Mouse (Mus musculus): ENCODE results near the gene Bri3.
A peak's percentile ranks its signal among the peaks of the same experiment; 100 is the strongest.
"Not testable (repeated sequence)": the region's sequence is repeated elsewhere in the genome, so short reads cannot be mapped to it uniquely, and the experiment has no call there.

Bri3 gene

DNA sequence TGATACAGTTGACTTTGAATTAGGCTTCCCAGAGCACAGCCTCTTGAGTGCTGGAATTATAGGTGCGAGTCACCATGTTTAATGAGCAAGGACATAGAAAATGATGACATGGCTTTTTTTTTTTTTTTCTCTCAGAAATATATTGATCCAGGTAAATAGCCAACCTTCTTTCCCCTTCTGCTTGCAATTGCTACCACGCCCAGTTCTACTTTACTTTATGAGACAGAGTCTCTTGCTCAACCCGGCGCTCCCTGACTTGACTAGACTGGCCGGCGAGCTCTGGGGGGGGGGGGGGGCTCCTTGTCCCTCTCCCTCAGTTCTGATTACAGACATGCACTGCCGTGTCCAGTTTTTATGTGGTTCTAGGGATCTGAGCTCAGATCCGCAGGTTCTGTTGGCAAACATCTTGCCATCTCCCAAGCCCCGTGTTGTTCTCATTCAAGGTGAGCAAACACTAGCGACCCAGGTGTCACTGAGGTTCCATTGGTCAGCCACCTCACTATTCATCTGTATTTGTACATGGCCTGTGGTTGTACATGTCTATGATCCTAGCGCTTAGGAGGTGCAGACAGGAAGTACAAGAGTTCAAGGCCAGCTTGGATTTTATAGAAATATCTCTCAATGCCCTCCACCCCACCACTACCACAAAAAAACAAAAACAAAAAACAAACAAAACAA, 120.6 kb downstream of the Bri3 start:
- no peak for DNase-seq

DNA sequence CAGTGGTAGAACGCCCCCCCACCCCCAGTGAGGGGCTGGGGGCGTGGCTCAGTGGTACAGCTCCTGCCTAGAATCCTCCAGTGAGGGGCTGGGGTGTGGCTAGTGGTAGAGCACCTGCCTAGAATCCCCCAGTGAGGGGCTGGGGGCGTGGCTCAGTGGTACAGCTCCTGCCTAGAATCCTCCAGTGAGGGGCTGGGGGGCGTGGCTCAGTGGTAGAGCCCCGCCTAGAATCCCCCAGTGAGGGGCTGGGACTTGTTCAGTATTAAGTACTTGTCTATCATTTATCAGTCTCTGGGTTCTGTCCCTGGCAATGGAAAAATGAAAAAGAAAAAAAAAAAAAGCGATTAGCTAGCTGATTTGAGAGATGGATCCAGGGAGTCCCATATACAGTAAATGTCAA, 122.3 kb downstream of the Bri3 start:
- DNase-seq = not testable (repeated sequence)

DNA sequence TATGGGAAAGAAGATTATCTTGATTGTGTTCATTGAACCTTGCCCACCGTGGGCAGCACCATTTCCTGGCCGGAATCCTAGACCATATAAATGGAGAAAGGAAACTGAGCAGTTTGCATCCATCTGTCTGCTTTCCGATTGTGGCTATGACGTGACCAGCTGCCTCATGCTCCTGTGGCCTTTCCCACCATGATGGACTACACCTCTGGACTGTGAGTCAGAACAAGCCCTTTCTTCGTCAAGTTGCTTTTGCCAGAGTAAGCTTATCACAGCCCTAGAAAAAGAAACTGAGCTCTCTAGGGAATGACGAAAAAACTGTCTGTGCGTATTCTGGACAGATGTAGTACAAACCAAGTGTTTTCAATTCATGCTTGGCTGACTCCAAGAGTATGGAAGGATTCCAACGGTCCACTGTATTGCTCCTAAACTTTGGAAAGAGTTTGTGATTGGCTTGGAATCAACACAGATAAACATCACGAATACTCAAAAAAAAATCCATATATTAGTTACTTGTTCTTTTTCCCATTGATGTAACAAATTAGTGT, 124.5 kb downstream of the Bri3 start:
- DNase-seq = no peak

DNA sequence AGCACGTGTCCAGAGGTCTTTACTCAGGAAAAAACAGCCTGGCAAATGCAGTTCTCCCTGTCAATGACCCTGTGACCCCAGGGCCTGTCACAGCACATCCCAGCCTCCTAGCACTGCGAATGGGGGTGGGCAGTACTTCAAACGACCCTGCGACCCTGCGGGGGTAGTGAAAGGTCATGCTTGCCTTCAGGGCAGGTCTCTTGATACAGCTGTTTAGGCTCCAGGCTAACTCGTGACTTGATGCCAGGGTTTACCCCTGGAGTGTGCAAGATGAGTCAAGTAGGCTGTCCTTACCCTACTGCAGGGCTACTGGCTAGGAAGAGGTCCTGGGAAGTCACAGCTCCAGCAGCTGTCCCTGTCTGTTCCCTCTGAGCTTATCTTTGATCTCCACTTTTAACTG, 126.7 kb downstream of the Bri3 start:
- DNase-seq = no peak

DNA sequence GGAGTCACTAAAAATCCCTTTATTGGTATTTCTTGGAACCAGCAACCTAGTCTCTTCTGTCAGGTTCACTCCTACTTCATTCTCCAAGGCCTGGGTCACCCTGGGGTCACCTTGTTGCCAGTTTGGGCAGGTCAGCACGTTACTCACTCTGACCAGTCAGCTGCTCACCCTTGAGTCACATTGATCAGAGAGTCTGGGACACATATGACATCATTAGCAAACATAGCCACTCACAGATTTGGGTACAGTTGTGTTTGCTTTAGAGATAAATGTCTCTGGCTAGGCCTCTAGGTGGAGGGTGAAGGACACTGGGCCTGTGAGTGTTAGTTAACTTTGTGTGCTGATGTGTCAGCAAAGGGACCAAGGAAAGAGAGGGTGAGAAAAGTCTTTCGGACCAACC, 127.9 kb downstream of the Bri3 start:
- DNase-seq = no peak

DNA sequence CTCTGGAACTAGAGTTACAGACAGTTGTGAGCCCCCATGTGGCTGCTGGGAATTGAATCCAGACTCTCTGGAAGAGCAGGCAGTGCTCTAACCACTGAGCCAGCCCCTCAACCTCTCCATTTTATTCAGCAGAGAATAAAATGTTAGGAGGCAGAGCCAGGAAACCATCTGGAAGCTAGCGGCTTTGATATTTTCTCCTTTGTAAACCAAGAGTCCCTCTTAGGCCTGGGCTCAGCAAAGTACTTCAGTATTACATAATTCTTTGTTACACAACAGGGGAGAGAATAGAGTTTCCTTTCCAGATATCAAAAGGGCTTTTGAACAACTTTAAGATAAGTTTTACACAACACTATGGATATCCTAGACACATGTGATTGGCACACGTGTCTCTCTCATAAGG, 128.6 kb downstream of the Bri3 start:
- no peak for DNase-seq

DNA sequence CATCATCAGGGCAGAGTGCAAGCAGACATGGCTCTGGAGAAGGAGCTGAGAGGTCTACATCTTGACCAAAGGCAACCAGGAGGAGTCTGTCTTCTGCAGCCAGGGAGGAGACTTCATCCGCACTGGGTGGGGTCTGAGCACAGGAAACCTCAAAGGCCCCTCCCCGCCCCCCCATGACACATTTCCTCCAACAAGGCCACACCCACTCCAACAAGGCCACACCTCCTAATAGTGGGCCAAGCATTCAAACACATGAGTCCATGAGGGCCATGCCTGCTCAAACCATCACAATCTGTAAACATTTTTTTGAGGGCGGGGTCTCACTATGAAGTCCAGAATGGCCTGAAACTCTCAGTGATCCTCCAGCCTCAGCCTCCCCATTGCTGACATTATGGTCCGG, 135.2 kb downstream of the Bri3 start:
- DNase-seq = no peak

DNA sequence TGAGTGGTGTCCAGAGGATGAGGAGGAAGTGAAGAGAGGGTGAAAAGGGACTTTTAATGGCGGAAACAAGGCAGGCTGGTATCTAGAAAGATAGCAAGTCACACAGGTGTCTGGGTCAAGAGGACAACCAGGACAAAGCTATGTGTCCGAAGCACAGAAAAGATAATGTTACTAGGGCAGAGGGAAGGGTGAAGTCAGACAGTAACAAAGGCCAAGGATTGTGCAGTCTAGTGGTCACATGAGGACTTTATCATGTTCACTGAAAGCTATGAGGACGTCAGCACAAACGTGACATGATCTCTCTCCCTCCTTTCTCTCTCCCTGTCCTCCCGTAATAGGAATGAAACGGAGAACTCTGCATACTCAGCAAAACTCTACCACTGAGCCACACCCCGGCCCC, 136.5 kb downstream of the Bri3 start:
- DNase-seq = no peak

DNA sequence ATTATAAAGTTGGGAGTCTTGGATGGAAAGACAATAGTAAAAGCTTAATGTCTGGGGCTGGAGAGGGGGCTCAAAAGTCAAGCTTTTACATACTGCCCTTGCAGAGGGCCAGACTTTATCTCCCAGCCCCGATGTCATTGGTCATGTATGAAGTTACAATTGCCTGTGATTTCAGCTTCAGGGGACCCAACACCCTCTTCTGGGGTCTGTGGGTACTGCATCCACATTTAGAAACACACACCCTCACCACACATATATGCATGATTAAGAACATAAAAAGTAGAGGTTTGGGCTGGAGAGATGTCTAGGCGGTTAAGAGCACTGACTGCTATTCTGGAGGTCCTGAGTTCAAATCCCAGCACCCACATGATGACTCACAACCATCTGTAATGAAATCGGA, 137.5 kb downstream of the Bri3 start:
- peak; percentile 57 to 61 for DNase-seq

DNA sequence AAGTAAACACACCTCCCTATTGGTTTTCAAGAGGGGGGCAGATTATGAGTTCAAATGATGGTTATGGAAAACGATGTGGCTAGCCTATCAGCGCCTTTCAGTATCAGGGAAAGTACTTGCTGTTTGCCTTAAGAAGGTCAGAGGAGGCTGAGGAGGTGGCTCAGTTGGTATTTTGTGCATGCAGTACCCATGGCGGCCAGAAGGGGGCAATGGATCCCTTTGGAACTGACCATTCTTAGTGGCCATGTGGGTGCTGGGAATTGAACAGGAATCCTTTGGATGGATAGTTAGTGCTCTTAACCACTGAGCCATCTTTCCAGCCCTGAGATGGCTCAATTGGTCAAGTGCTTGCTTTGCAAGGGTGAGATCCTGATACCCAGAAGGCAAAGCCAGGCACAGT, 139.7 kb downstream of the Bri3 start:
- no peak for DNase-seq

DNA sequence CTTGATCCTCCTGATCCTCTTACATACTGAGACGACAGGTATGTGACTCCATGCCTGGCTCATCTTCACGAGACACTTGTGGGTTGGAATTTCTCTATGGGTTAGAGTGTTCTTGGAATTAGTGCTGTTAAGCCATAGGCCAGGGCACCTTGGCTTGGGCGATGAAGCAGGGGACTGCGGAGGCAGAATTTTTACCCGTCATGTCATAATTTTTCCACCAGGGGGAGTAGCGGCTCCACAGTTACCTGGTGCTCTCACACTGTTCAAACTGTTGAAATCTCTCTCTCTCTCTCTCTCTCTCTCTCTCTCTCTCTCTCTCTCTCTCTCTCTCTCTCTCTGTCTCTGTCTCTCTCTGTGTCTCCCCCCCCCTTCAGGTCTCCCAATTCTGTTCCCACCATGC, 143.6 kb downstream of the Bri3 start:
- peak; percentile 69 to 73 for DNase-seq

DNA sequence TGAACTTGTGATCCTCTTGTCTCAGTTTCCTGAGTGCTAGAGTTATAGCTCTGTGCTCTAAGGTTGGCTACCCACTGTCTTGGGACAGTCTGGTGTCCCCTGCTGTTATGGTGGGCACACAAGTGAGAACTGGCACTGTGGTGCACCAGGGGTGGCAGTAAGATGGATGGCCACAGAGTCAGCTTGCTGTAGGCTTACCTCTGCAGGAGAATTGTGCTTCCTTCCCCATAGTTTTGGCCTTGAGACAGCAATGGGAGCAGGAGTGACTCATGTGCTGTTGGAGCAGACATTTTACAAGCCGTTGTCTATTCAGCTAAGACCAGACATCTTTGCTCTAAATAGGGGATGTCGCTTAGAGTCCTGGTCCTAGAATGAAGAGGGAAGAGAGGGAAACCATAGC, 149.9 kb downstream of the Bri3 start:
- DNase-seq = no peak

DNA sequence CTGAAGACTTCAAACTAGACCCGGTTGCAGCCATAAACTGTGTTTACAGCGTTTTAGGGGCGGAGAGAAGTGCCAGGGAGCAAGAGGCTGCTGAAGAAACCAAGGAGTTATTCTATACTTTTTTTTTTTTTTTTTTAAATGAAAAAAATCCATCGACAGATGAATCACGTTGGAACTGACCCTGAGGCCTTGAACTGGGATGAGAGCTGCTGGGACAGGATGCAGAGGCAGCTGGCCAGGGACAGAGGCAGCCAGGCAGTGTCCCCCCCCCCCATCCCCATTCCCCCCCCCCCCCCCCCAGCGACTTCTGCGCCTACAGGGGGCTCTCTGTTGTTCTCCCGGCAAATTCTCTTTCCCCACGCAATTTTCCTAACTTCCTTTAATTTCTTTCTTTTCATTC, 153.3 kb downstream of the Bri3 start:
- no peak for DNase-seq

DNA sequence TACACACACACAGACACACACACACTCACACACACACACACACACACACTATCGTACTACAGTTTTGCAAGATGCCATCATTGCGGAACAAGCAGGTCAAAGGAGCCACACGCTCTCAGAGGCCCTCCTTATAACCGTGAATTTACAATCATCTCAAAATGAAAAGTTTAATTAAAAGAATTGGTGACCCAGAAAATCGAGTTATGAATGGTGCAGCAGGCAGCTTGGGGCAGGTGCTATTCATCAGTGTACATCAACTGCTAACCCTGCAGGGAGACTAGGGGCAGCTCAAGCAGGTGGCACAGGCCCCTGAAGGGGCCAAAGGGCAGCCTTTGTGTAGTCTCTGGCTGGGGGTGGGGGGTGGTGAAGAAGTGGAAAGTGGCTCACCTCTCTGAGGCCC, 156.6 kb downstream of the Bri3 start:
- DNase-seq = no peak

DNA sequence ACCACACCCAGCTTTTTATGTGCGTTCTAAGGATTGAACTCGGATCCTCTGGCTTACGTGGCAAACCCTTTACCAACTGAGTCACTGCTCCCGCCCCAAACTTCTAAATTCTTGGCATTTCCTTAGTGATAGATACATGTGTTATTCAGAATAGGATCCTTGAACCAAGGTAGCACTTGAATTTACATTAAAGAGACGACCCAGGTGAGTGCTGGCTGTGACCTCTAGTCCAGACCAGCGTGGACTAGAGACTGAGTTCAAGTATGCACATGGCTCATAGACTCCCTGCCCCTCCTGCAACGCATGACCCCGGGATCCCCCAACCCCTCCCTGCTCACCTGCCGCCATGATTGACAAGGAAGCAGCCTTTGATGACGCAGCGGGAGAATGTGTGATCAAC, 162.0 kb downstream of the Bri3 start:
- DNase-seq = no peak

DNA sequence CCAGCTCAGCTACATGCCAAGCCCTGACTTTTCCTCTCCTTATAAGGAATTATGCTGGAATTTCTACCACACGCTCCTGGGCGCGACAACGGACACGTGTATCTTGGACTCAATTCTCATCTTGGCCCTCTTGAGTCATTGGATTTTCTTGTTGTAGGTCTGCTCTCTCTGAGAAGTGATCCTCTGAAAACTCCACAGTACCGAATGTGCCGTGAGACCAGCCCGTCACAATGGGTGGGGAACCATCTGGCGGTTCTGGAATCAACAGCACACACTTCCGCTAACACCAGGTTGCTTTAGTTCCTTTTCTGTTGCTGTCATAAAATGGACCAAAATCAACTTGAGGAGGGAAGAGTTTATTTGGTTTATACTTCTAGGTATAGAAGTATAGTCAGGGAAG, 166.4 kb downstream of the Bri3 start:
- no peak for DNase-seq

DNA sequence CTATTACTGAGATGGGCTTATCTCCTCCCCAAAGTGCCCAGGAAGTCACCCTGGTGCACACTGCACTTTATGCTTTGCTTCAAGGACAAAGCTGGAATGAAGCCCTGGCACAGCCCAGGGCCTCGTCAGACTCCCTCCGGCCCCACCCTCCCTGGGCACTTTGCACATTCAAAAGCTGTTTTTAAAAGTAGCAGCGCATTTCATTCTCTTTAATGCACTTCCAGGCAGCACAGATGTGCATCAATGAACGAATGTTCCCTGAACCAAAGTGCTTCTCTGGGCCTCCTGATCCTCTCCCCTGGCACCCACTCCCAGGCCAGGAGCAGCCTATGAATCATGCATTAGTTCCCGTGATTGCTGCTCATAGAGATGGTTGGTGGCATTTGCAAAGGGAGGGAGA, 167.5 kb downstream of the Bri3 start:
- DNase-seq = no peak

DNA sequence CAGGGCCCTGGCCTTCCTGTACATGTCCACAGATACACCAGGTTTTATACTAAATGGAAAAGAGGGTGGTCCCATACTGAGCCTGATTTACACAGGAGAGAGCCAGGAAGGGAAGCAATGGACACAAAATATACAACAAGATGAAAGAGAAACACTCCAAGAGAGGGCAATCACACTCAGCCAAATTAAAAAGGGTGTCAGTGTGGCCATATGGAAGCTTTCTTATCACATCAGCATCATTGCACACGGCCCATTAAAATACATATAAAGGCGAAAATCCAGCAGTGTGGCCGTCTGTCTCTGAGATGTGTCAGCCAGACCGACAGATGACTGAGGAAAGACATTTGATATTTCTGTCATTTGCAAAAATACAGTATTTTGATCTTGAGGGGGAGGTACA, 168.5 kb downstream of the Bri3 start:
- DNase-seq = no peak

DNA sequence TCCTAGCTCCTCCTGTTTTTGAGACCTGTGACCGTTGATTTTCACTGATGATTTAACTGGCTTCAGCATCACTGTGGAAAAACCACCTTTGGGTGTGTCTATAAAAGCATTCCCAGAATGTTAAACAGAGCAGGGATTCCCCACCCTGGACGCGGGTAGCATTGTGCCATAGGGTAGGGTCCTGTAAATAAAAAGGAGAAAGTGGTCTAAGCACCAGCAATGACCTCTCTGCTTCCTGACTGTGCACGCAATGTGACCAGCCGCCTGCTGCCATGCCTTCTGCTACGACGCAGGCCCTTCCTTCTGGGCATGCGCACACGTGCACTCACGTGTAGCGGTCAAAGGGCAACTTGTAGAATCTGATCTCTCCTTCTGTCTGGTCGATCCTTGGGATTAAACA, 174.2 kb downstream of the Bri3 start:
- peak in 1 of 2 experiments; percentile 20 for DNase-seq

DNA sequence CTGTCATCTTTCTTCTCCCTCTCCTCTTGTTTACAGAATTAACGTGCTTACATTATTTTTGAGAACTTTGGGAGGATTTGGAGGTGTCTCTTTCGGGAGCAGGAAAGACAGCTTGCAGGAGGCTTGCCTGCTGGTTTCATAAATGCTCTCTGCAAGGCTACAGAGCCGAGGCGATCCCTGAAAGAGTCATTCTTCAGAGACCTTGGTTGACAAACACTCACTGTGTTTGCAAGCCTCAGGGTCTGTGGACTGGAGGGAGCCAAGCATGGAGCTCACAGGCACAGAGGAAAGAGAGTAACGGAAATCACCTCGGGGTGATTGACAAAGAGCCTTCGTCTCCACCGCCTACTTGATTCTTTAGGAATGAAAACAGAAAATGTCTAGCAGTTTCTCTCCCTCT, 175.8 kb downstream of the Bri3 start:
- no peak for DNase-seq

DNA sequence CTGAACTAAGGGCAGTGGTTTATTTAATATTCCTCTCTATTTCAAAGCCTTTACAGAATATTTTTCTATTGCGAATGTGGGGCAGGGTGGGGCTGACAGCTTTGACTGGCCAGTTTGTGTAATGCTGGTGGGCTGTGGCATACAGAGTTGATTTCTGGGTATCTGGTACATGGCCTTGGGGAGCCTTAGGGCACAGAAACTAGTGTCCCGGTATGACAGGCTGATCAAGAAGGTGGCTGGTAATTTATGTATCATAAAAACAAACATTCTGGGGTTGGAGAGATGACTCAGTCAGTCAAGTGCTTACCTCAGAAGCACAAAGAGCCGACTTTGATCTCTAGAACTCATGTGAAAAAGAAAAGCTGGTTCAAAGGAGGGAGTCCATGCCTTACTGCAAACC, 182.5 kb downstream of the Bri3 start:
- no peak for DNase-seq

DNA sequence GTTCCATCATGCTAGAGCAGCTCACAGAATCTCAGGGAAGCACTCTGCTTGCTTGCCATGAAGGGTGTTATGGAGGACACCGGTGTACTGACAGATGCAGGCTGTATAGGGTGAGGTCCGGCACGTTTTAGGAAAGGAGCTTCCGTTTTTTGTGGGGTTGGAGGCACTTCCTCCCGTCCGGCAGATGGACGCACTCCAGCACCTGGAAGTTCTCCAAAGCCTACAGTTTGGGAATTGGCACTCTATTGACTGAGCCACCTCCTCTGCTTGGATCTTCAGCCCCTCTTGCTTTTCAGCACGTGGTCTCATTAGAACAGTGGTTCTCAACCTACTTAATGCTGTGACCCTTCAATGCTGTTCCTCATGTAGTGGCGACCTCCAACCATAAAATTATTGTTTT, 183.6 kb downstream of the Bri3 start:
- no peak for DNase-seq

DNA sequence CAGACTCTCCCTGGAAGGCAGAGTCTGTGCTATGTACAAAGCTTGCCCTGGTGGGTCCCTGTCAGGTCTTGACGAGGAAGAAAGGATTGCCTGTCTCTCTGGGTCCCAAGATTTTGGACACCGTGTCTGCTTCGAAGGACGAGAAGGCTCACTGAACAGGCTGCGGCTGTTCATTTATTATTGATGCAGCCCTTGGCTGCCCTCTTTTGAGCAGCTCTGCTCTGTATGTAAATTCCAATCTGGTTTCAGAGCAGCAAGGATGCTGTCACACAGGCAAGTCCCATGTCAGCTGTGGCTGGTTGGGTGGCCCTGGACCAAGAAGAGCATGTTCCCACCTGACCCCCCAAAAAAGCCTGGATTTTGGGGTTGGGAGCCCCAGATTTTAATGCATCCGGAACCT, 187.2 kb downstream of the Bri3 start:
- DNase-seq = no peak

DNA sequence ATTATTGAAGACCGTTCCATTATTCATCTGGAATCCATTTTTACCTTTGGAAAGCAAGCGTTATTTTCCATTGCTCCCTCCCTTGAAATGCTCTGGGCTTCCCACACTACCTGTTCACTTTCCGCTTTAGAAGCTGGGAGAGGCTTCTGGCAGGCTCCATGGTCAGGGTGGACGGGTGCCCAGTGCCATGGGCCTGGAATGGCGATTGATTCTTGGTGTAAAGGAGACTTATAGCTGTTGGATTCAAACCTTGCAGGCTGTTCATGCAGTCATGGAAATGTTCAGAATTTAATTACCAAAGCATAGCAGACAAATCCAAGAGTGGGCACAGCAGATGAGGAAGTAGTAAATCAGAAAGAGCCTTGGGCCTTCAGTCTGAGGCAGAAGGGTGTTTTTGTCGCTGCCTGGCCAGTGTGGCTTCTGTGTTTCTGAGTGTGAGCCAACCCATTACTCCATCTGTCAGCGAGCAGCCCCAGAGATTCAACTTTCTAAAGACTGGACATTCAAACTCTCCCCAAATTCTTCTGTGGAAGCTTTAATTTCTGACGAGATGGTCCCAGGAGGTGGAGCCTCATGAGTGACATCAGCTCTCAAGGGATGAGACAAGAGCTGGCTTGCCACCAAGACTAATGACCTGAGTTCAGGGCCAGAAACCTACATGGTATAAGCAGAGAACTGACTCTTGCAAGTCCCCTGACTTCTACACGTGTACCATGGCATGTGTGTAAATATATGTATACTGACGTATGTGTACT, 195.2 kb downstream of the Bri3 start:
- DNase-seq = no peak

DNA sequence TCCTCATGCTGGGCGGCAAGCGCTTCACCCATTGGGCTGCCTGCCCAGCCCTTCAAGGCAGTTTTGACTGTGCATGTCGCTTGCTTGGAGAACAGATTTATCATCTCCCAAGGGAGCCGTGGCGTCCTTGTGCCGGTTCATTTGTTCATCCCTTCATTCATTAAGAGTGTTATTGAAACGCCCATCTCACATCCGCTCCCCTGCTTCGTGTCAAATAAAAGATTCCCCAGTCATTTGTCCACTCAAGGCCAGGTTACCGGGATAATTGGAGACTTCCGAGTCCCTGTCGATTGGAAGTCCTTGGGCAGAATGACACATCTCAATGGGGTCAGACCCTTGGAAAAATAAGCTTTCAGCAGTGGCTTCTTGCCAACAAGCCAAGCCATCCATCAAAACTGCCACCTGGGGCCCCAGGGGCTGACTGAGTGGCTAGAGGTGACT, 197.6 kb downstream of the Bri3 start:
- DNase-seq = no peak
